Mouse (Mus musculus): ENCODE data around the gene Cpox. TPM values are rescaled to one million over a fixed set of nuclear protein-coding genes. Genes with fewer than 3 reads are reported as not detected.
A peak's percentile ranks its signal among the peaks of the same experiment; 100 is the strongest.

Cpox gene
- polyA plus RNA-seq, 1 experiment from 2014 or later: 40.9 TPM

- no peaks in the 10 kb centered on the region for H3K27me3 ChIP-seq (ENCODE audit: insufficient read depth, low read length)
- no peak for DNase-seq (ENCODE audit: low spot score)
- no peak for ATAC-seq (replicated peaks; ENCODE audit: low FRiP score, low read depth)
- 92% methylated on average over 1 of the region's 1 CpGs for WGBS
- no peaks in the 10 kb centered on the region for H3K4me1 ChIP-seq (replicated peaks; ENCODE audit: insufficient read depth, low read length)
- no peaks in the 10 kb centered on the region for H3K36me3 ChIP-seq (ENCODE audit: insufficient read depth, low read length)
- H3K27ac ChIP-seq: no peak overlapping the region
- H3K4me2 ChIP-seq (ENCODE audit: low read length): no peak overlapping the region
- no peak for TF ChIP-seq CTCF (IDR thresholded peaks at IDR 0.05; ENCODE audit: low read depth)
- no peak overlapping the region for H3K9ac ChIP-seq (ENCODE audit: low read depth, low read length)
- H3K9me3 ChIP-seq (replicated peaks; ENCODE audit: low read length): no peaks in the 10 kb centered on the region
- H3K4me3 ChIP-seq (replicated peaks; ENCODE audit: low read depth, low read length): no peak overlapping the region
Measured at GRCm38 (mm10) chr16:58713128-58713527, 43.0 kb downstream of the Cpox start.

GRCm38 (mm10) chr16:58715018-58715417 is 44.9 kb downstream of the Cpox start:
- Histone ChIP-seq H3K4me2 (ENCODE audit: low read length) (no peak overlapping the region), H3K4me3 (replicated peaks; ENCODE audit: low read depth, low read length) (no peak overlapping the region), H3K9me3 (replicated peaks; ENCODE audit: low read length) (no peaks in the 10 kb centered on the region), H3K27me3 (ENCODE audit: insufficient read depth, low read length) (no peaks in the 10 kb centered on the region), H3K27ac (no peak overlapping the region), H3K36me3 (ENCODE audit: insufficient read depth, low read length) (no peaks in the 10 kb centered on the region), H3K4me1 (replicated peaks; ENCODE audit: insufficient read depth, low read length) (no peaks in the 10 kb centered on the region), H3K9ac (ENCODE audit: low read depth, low read length) (no peak overlapping the region)
- no peak for TF ChIP-seq CTCF (IDR thresholded peaks at IDR 0.05; ENCODE audit: low read depth)
- WGBS: 63% methylated on average over 4 of the region's 4 CpGs
- ATAC-seq (replicated peaks; ENCODE audit: low FRiP score, low read depth) (no peak), DNase-seq (ENCODE audit: low spot score) (no peak)

DNA sequence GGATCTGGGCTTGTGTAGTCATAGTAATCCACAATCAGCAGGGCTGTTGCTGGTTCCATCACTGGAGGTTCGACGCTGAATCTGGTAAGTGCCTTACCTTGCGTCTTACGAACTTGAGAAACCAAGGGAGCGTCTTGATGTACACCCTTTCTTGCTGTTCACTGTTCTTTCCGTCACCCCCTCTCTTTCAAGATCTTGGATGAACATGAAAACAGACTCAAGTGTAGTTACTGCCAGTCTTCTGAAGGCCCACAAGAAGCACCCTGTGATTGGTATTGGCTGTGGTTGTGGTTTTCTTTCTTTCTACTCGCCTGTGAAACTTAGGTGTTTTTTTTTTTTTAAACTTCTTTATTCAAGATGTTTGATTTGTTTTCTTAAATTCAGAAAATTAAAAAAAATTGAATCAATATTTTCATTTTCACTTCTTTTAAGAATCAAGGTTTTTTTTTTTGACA is 48.6 kb downstream of the Cpox start, which contains the start of gene Gpr15:
Gpr15 (minus strand) TSS at position 405 of the 455 bp plus-strand sequence.
- Histone ChIP-seq H3K27me3 (ENCODE audit: insufficient read depth, low read length) (no peaks in the 10 kb centered on the region), H3K4me1 (replicated peaks; ENCODE audit: insufficient read depth, low read length) (no peaks in the 10 kb centered on the region), H3K36me3 (ENCODE audit: insufficient read depth, low read length) (no peaks in the 10 kb centered on the region), H3K9me3 (replicated peaks; ENCODE audit: low read length) (no peaks in the 10 kb centered on the region), H3K4me3 (replicated peaks; ENCODE audit: low read depth, low read length) (no peak within 1 kb of the TSS), H3K9ac (ENCODE audit: low read depth, low read length) (no peak within 1 kb of the TSS), H3K4me2 (ENCODE audit: low read length) (no peak within 1 kb of the TSS), H3K27ac (no peak within 1 kb of the TSS)
- 93% methylated on average over 7 of the region's 7 CpGs for WGBS
- ATAC-seq (replicated peaks; ENCODE audit: low FRiP score, low read depth) (no peak), DNase-seq (ENCODE audit: low spot score) (no peak)
- TF ChIP-seq CTCF (IDR thresholded peaks at IDR 0.05; ENCODE audit: low read depth): no peak

- ATAC-seq (replicated peaks; ENCODE audit: low FRiP score, low read depth): no peak
- H3K9me3 ChIP-seq (replicated peaks; ENCODE audit: low read length): no peaks in the 10 kb centered on the region
- H3K36me3 ChIP-seq (ENCODE audit: insufficient read depth, low read length): no peaks in the 10 kb centered on the region
- no peak for DNase-seq (ENCODE audit: low spot score)
- no peaks in the 10 kb centered on the region for H3K4me1 ChIP-seq (replicated peaks; ENCODE audit: insufficient read depth, low read length)
- no peak overlapping the region for H3K27ac ChIP-seq
- no peak for TF ChIP-seq CTCF (IDR thresholded peaks at IDR 0.05; ENCODE audit: low read depth)
- H3K4me2 ChIP-seq (ENCODE audit: low read length): no peak overlapping the region
- no peak overlapping the region for H3K4me3 ChIP-seq (replicated peaks; ENCODE audit: low read depth, low read length)
- H3K27me3 ChIP-seq (ENCODE audit: insufficient read depth, low read length): no peaks in the 10 kb centered on the region
- 88% methylated on average over 2 of the region's 2 CpGs for WGBS
- H3K9ac ChIP-seq (ENCODE audit: low read depth, low read length): no peak overlapping the region
Measured at GRCm38 (mm10) chr16:58722292-58722691, 52.2 kb downstream of the Cpox start.

DNA sequence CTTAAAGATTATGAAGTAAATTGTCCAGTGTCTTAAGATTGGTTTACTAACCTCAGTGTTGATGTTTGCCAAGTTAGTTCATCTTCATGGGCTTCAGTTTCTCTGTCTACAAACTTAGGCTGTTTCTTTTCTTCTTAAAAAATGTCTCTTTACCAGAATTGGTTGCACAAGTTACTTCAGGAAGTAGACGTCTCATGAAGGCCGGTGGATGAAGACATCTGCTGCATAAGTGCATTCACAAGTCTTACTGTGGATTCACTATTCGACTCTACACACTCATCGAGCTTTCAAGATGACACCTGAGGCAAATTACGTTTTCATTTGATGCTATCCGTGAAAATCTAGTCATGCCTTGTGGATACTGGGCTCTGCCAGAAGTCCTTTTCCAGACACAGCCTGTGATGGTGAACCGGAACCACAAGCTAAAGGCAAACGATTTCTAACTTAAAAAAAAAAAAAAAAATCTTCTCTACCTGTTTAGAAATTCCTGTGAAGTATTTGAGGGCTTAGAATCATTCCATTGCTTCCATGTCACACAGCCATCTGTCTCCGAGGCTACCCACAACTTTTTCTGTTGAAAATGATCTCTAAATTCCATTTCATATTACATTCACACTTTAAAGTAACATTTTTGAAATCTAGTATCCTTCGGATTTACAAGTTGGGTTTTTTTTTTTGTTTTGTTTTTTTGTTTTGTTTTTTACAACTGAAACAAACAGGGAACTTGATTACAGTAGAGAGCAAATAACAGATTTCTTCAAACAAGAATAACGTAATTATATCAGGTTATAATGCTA is 56.8 kb downstream of the Cpox start:
- peaks cover 18% of the 10 kb centered on the region for H3K36me3 ChIP-seq (ENCODE audit: insufficient read depth, low read length)
- H3K4me1 ChIP-seq (replicated peaks; ENCODE audit: insufficient read depth, low read length): no peaks in the 10 kb centered on the region
- H3K4me2 ChIP-seq (ENCODE audit: low read length): peak overlapping the region; percentile 78
- H3K9me3 ChIP-seq (replicated peaks; ENCODE audit: low read length): no peaks in the 10 kb centered on the region
- WGBS: 78% methylated on average over 11 of the region's 11 CpGs
- no peak for ATAC-seq (replicated peaks; ENCODE audit: low FRiP score, low read depth)
- no peaks in the 10 kb centered on the region for H3K27me3 ChIP-seq (ENCODE audit: insufficient read depth, low read length)
- no peak for DNase-seq (ENCODE audit: low spot score)
- H3K4me3 ChIP-seq (replicated peaks; ENCODE audit: low read depth, low read length): peak overlapping the region; percentile 84
- no peak for TF ChIP-seq CTCF (IDR thresholded peaks at IDR 0.05; ENCODE audit: low read depth)
- no peak overlapping the region for H3K9ac ChIP-seq (ENCODE audit: low read depth, low read length)
- H3K27ac ChIP-seq: no peak overlapping the region

- peak within 1 kb of the TSS; percentile 84 for H3K4me3 ChIP-seq (replicated peaks; ENCODE audit: low read depth, low read length)
- no peaks in the 10 kb centered on the region for H3K27me3 ChIP-seq (ENCODE audit: insufficient read depth, low read length)
- H3K9ac ChIP-seq (ENCODE audit: low read depth, low read length): peak within 1 kb of the TSS; percentile 72
- H3K4me1 ChIP-seq (replicated peaks; ENCODE audit: insufficient read depth, low read length): no peaks in the 10 kb centered on the region
- peak within 1 kb of the TSS; percentile 78 for H3K4me2 ChIP-seq (ENCODE audit: low read length)
- H3K27ac ChIP-seq: peak within 1 kb of the TSS; percentile 85
- peak; percentile 99 for DNase-seq (ENCODE audit: low spot score)
- ATAC-seq (replicated peaks; ENCODE audit: low FRiP score, low read depth): peak; percentile 100
- TF ChIP-seq CTCF (IDR thresholded peaks at IDR 0.05; ENCODE audit: low read depth): no peak
- WGBS: 1% methylated on average over 34 of the region's 35 CpGs
- peaks cover 25% of the 10 kb centered on the region for H3K36me3 ChIP-seq (ENCODE audit: insufficient read depth, low read length)
- no peaks in the 10 kb centered on the region for H3K9me3 ChIP-seq (replicated peaks; ENCODE audit: low read length)
Measured at GRCm38 (mm10) chr16:58727477-58728131, 57.5 kb downstream of the Cpox start, which contains the start of gene Cldnd1. TSS of gene Cldnd1 (plus strand) at chr16:58727910.

Measured in kidney, postnatal 0 days (tissue).